Mouse (Mus musculus) stomach, embryonic 14.5 days (tissue): Measurements from ENCODE around the gene Myzap. TPM values are rescaled to one million over a fixed set of nuclear protein-coding genes. Genes with fewer than 3 reads are reported as not detected.
A peak's percentile ranks its signal among the peaks of the same experiment; 100 is the strongest.

Source experiments
- ATAC-seq: fragments of 200-750 bp; cut with Nextera tagmentation; 2 replicates; pipeline ENCODE4 v1.8.0; 2017; ENCODE audit warnings: low read depth, moderate TSS enrichment; ENCODE audit not compliant: insufficient number of reproducible peaks, insufficient read depth, low FRiP score
- H3K27ac ChIP-seq: fragments of 300-500 bp; sonication (generic); 2 replicates; pipeline ENCODE4 v1.5.1; 2014; ENCODE audit warnings: mild to moderate bottlenecking, low read length, moderate library complexity, mixed read lengths
- H3K27me3 ChIP-seq: fragments of 300-500 bp; sonication (generic); 2 replicates; pipeline ENCODE4 v1.6.1; 2014; ENCODE audit warnings: low read length, control low read depth, mixed read lengths; ENCODE audit not compliant: control insufficient read depth, insufficient read depth
- H3K36me3 ChIP-seq: fragments of 300-500 bp; sonication (generic); 2 replicates; pipeline ENCODE4 v1.6.1; 2014; ENCODE audit warnings: mild to moderate bottlenecking, control low read depth, low read length, moderate library complexity, mixed read lengths; ENCODE audit not compliant: control insufficient read depth, insufficient read depth
- H3K4me1 ChIP-seq: fragments of 300-500 bp; sonication (generic); 2 replicates; pipeline ENCODE4 v1.6.1; 2014; ENCODE audit warnings: low read length, control low read depth, mixed read lengths; ENCODE audit not compliant: control insufficient read depth, insufficient read depth
- H3K4me2 ChIP-seq: fragments of 300-500 bp; sonication (generic); replicated peaks from 2 replicates; pipeline ENCODE4 v1.6.1; 2014; ENCODE audit warnings: low read depth, low read length, control low read depth
- H3K4me3 ChIP-seq: fragments of 300-500 bp; sonication (generic); 2 replicates; pipeline ENCODE4 v1.5.1; 2014; ENCODE audit warnings: low read depth, low read length, control low read depth
- H3K9ac ChIP-seq: fragments of 300-500 bp; sonication (generic); replicated peaks from 2 replicates; pipeline ENCODE4 v1.6.1; 2014; ENCODE audit warnings: low read depth, mild to moderate bottlenecking, control low read depth, low read length, moderate library complexity, mixed read lengths
- H3K9me3 ChIP-seq: fragments of 300-500 bp; sonication (generic); 2 replicates; pipeline ENCODE4 v1.6.1; 2016; ENCODE audit warnings: low read depth, low read length, control low read depth; ENCODE audit not compliant: control insufficient read depth
- WGBS: fragments of 180-500 bp; shearing (Covaris S2); extraction: QIAGEN DNeasy Blood & Tissue Kit; methylation state at CpG from one replicate; pipeline ENCODE4 v1.1.7; 2014; 5-methylcytosine and 5-hydroxymethylcytosine counted together
- polyA plus RNA-seq: library from polyadenylated mRNA; unstranded; fragments of >200 nt; fragmentation: Nextera tagmentation; extraction: Ambion mirVana; gene quantifications from 2 replicates; pipeline ENCODE4 v1.2.1, GENCODE M21; 2014

Gene Myzap
- polyA plus RNA-seq, 1 experiment from 2014 or later = 11.1 TPM

GRCm38 (mm10) chr9:71550176-71550575 is 42.0 kb downstream of the Myzap start:
- Histone ChIP-seq H3K27me3 (no peaks in the 10 kb centered on the region), H3K27ac (no peak overlapping the region), H3K9me3 (no peaks in the 10 kb centered on the region), H3K36me3 (no peaks in the 10 kb centered on the region; the same call in 1 of the 2 replicates), H3K9ac (no peak overlapping the region), H3K4me3 (no peak overlapping the region), H3K4me2 (no peak overlapping the region), H3K4me1 (no peaks in the 10 kb centered on the region)
- 92% methylated on average over 8 of the region's 8 CpGs for WGBS
- no peak for ATAC-seq

DNA sequence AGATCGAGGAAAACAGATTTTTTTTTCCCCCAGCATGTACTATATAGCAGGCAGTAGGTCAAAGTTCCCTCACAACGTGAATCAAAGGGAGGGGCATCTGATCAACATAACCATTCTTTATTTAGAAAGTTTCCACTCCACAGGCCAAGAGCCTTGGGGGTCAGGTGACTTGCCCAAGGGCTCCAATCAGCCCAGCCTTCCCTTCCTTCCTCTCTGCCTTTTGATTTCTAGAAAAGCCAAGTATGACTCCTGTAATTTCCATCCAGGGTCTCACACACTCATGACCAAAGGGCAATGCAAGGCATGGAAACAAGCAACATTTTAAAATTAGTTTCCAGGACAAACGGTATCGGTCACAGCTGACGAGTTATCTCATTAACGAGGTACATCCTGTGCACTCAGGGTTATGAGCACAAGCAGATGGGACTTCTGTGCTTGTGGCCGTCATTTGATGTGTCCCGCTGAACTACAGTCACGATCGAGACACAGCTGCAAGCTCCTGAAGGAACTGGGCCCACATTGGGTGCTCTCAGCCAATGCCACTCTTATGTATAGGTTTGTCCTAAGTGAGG is 44.4 kb downstream of the Myzap start:
- Histone ChIP-seq H3K36me3 (no peaks in the 10 kb centered on the region; the same call in 1 of the 2 replicates), H3K4me2 (no peak overlapping the region), H3K9ac (no peak overlapping the region), H3K4me1 (no peaks in the 10 kb centered on the region), H3K9me3 (no peaks in the 10 kb centered on the region), H3K27me3 (no peaks in the 10 kb centered on the region), H3K27ac (no peak overlapping the region), H3K4me3 (no peak overlapping the region)
- WGBS = 73% methylated on average over 10 of the region's 10 CpGs
- no peak for ATAC-seq

DNA sequence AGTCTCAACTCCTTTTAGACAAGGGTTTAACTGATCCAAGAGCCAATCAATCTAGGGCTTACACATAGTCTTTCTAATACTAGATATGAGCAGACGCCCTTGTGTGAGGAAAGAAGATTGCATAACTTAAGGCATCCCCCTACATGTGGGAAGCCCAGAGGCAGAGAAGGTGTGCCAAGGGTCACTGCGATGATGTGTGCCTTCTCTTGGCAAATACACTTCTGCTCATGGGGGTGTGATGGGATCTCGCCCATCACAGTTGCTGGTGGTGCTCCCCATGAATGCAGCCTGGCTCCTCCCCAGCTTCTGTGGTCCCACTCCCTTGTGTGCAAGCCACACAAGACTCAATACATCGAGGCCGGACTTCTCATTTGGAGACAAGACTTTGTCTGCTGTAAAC is 47.3 kb downstream of the Myzap start:
- Histone ChIP-seq H3K27ac (no peak overlapping the region), H3K9ac (no peak overlapping the region), H3K4me3 (no peak overlapping the region), H3K4me1 (no peaks in the 10 kb centered on the region), H3K36me3 (no peaks in the 10 kb centered on the region), H3K9me3 (no peaks in the 10 kb centered on the region), H3K4me2 (no peak overlapping the region), H3K27me3 (no peaks in the 10 kb centered on the region)
- no peak for ATAC-seq
- 84% methylated on average over 5 of the region's 5 CpGs for WGBS

DNA sequence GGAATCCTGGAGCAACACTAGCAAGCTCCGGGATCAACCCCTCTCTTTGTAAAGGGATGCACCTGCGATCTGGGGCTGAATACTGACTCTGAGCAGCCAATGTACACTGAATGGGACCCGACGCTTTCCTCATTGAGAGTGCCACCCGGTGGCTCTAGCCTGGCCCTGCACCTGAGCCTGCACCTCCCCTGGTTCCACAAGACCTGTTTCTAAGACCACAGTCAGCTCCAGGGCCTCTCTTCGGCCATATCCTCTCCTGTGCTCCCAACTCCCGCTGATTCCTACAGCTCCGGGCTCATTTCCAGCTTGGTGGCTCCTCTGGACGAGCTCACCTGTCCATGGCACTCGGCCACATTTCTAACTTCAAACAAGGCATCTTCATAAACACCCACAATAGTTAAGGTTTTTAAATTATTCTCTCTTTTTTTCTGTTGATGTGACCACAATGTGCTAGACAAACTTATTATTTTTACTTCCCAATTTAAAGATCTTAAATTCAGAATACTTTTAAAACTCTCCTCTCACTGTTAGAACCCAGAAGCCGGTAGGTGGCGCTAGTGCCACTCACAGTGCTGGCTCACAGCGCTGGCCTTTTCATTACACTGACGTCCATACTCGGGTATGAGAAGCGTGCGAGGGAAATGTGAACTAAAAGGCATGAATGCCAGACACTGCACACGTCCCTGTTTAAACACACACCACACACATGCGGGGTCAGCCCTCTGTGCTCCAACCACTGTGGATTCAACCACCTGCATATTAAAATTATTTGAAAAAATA is 48.5 kb downstream of the Myzap start:
- no peaks in the 10 kb centered on the region for H3K36me3 ChIP-seq
- no peaks in the 10 kb centered on the region for H3K27me3 ChIP-seq
- H3K4me1 ChIP-seq = no peaks in the 10 kb centered on the region
- no peak overlapping the region for H3K4me3 ChIP-seq
- peak; percentile 75; the same call in 1 of the 2 replicates for ATAC-seq
- no peaks in the 10 kb centered on the region for H3K9me3 ChIP-seq
- H3K4me2 ChIP-seq = no peak overlapping the region
- no peak overlapping the region for H3K27ac ChIP-seq
- 16% methylated on average over 19 of the region's 19 CpGs for WGBS
- H3K9ac ChIP-seq = no peak overlapping the region

DNA sequence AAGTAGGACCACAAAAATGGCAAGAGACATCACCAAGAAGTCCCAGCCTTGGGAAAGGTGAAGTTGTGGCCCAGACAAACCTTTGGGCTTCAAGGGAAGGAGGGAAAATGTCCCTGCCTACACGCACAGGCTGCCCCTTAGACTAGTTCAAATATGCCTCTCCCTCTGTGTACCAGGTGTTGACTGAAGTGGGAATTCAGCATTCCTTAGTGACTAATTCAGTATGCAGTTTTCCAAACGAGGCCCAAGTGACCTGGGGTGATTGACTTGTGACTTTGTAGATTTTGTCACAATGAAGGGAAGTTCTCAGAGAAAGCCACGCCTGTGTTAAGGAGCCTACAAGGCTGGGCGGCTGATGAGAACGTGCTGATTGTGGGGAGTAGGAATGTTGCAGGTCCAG is 49.9 kb downstream of the Myzap start:
- no peak overlapping the region for H3K4me2 ChIP-seq
- H3K36me3 ChIP-seq = no peaks in the 10 kb centered on the region
- H3K4me1 ChIP-seq = no peaks in the 10 kb centered on the region
- H3K27ac ChIP-seq = no peak overlapping the region
- no peaks in the 10 kb centered on the region for H3K27me3 ChIP-seq
- no peak overlapping the region for H3K4me3 ChIP-seq
- no peak for ATAC-seq
- H3K9ac ChIP-seq = no peak overlapping the region
- 66% methylated on average over 5 of the region's 5 CpGs for WGBS
- H3K9me3 ChIP-seq = no peaks in the 10 kb centered on the region

- no peaks in the 10 kb centered on the region for H3K36me3 ChIP-seq
- WGBS = 66% methylated on average over 3 of the region's 3 CpGs
- no peaks in the 10 kb centered on the region for H3K4me1 ChIP-seq
- no peak for ATAC-seq
- no peak overlapping the region for H3K4me2 ChIP-seq
- no peaks in the 10 kb centered on the region for H3K9me3 ChIP-seq
- H3K27me3 ChIP-seq = no peaks in the 10 kb centered on the region
- no peak overlapping the region for H3K9ac ChIP-seq
- no peak overlapping the region for H3K4me3 ChIP-seq
- H3K27ac ChIP-seq = no peak overlapping the region
Measured at GRCm38 (mm10) chr9:71540739-71541138, 51.4 kb downstream of the Myzap start.

DNA sequence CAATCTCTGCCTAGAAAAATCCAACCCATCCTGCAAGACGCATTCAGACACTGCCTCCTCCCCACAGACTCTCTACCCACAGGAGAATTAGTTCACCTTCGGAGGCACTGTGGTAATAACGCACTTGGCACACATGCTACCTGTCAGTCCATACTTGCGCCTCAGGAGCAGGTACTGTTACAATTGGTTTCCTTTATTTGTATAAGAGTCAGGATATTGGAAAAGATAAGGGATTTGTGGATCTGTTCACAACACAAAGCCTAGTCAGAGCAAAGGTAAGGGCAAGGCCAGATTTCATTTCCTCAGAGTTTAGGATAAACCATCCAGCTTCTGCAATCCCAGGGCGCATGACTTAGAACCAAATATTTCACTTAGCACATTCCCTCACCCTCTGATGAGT is 56.4 kb downstream of the Myzap start:
- Histone ChIP-seq H3K27ac (no peak overlapping the region), H3K9ac (no peak overlapping the region), H3K27me3 (no peaks in the 10 kb centered on the region), H3K4me3 (no peak overlapping the region), H3K9me3 (no peaks in the 10 kb centered on the region), H3K4me1 (no peaks in the 10 kb centered on the region), H3K36me3 (no peaks in the 10 kb centered on the region), H3K4me2 (no peak overlapping the region)
- no peak for ATAC-seq
- 79% methylated on average over 5 of the region's 5 CpGs for WGBS

GRCm38 (mm10) chr9:71535036-71535435 is 57.1 kb downstream of the Myzap start:
- no peak overlapping the region for H3K27ac ChIP-seq
- H3K36me3 ChIP-seq = no peaks in the 10 kb centered on the region
- H3K9ac ChIP-seq = no peak overlapping the region
- 83% methylated on average over 2 of the region's 2 CpGs for WGBS
- no peak for ATAC-seq
- no peaks in the 10 kb centered on the region for H3K27me3 ChIP-seq
- H3K4me2 ChIP-seq = no peak overlapping the region
- H3K9me3 ChIP-seq = no peaks in the 10 kb centered on the region
- no peaks in the 10 kb centered on the region for H3K4me1 ChIP-seq
- H3K4me3 ChIP-seq = no peak overlapping the region
